Mouse (Mus musculus): ENCODE measurements at regions not wholly inside any gene's neighbourhood (a gene's known extent, or its start where the extent isn't known, plus 50 kb on each side); places are given as distances from the start of the nearest gene placed in this dataset.

DNA sequence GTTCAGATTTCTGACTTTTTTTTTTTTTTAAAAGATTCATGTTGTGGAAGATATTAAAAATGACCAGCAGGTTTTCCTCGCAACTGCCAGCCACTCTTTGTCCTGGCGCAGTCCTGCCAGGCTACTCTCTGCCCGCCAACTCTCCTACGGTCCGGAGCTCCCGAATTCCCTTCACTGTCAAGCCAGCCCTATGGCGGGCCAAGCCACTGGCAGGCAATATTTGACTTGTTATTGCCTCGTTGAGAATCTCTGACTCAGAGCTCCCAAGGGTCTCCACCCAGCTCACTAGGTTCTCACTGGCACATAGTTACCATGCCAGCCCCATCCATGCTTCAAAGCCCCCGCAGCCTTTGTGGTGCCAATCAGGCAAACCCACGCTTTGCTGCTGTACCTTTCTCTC, 165.7 kb upstream of the Mettl25 start:
- TF ChIP-seq POLR2A (IDR thresholded peaks at IDR 0.05; ENCODE audit: insufficient read depth, low read length) (no peak), CTCF (IDR thresholded peaks at IDR 0.05; ENCODE audit: low read depth, low read length) (no peak)

Measured in ES-Bruce4 (cell line).